Mouse (Mus musculus): ENCODE measurements at regions not wholly inside any gene's neighbourhood (a gene's known extent, or its start where the extent isn't known, plus 50 kb on each side); places are given as distances from the start of the nearest gene placed in this dataset.

DNA sequence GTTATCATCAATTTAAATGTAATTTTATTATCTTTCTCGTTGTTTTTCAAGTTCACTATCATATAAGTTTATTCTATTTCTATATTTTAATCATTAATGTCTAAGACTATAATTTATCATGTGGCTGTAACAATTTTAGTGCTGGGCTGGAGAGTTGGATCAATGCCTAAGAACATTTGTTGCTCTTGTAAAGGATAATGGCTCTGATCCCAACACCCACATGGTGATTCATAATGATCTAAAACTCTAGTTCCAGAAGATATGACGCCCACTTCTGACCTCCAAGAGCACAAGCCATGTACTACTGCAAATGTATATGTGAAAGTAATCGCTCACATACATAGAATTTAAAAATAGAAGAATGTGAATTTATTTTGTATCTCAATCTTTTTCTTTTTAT lies 6117.1 kb downstream of the 9330182O14Rik start:
- DNase-seq (ENCODE audit: low read depth, low spot score) = peak; percentile 66

DNA sequence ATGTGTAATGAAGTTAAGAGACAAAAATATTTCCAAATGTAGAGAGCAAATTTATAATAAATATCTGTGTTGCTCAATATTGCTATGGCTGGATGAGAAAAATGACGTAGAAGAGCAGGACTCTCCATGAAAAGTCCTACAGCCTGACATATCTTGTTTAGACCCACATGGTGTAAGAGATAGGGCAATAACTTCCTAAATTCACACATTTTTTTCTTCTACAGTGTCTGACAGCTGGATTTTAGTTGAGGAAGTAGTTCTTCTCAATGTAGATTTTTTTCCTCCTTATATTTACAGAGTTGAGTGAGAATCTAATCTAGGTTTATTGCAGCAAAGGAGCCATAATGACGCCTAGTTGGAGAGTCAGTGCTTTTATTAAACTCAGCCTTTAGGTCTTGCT lies 6151.1 kb downstream of the 9330182O14Rik start:
- no peak for DNase-seq (ENCODE audit: low read depth, low spot score)

DNA sequence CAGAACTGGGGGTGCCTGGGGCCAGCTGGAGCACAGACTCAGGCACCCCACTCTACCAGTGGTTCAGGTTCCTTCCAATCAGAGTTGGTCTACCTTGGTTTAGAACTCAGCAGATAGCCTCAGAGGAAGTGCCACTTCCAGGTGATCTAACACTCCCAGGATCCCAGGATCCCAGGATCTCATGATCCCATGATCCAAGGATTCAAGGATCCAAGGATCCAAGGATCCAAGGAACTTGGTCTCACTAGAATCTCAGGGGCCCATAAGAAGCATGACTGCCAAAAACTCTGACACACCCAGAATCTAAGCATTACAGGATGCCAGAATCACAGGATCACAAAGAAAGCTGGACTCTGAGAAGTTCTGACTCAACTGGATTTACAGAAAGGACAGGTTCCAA lies 6169.1 kb downstream of the 9330182O14Rik start:
- no peak for DNase-seq (ENCODE audit: low read depth, low spot score)
